Mouse (Mus musculus) lung, embryonic 15.5 days (tissue): ENCODE measurements around the gene Pola1. TPM values are rescaled to one million over a fixed set of nuclear protein-coding genes. Genes with fewer than 3 reads are reported as not detected.

Experiments used
- ATAC-seq: fragments of 200-750 bp; cut with Nextera tagmentation; 2 replicates; pipeline ENCODE4 v1.8.0; 2017; ENCODE audit warnings: moderate number of reproducible peaks, borderline replicate concordance; ENCODE audit not compliant: low FRiP score, low TSS enrichment; ENCODE audit errors: extremely low read depth
- H3K27ac ChIP-seq: fragments of 300-500 bp; sonication (generic); 2 replicates; pipeline ENCODE4 v1.5.1; 2015; ENCODE audit warnings: moderate library complexity, mild to moderate bottlenecking, inconsistent platforms
- H3K27me3 ChIP-seq: fragments of 300-500 bp; sonication (generic); 2 replicates; pipeline ENCODE4 v1.6.1; 2015; ENCODE audit warnings: inconsistent platforms
- H3K36me3 ChIP-seq: fragments of 300-500 bp; sonication (generic); 2 replicates; pipeline ENCODE4 v1.6.1; 2015; ENCODE audit warnings: inconsistent platforms
- H3K4me1 ChIP-seq: fragments of 300-500 bp; sonication (generic); 2 replicates; pipeline ENCODE4 v1.6.1; 2015; ENCODE audit warnings: inconsistent platforms
- H3K4me2 ChIP-seq: fragments of 300-500 bp; sonication (generic); 2 replicates; pipeline ENCODE4 v1.6.1; 2015; ENCODE audit warnings: inconsistent platforms, mild to moderate bottlenecking, moderate library complexity
- H3K4me3 ChIP-seq: fragments of 300-500 bp; sonication (generic); 2 replicates; pipeline ENCODE4 v1.5.1; 2015; ENCODE audit warnings: mild to moderate bottlenecking, inconsistent platforms
- H3K9ac ChIP-seq: fragments of 300-500 bp; sonication (generic); 2 replicates; pipeline ENCODE4 v1.6.1; 2015; ENCODE audit warnings: inconsistent platforms
- H3K9me3 ChIP-seq: fragments of 300-500 bp; sonication (generic); 2 replicates; pipeline ENCODE4 v1.6.1; 2016; ENCODE audit warnings: inconsistent platforms
- whole genome bisulfite sequencing: fragments of 180-500 bp; shearing (Covaris S2); methylation state at CpG from one replicate; pipeline ENCODE4 v1.1.7; 2015; 5-methylcytosine and 5-hydroxymethylcytosine counted together
- polyA plus RNA-seq: library from polyadenylated mRNA; unstranded; fragments of >200 nt; fragmentation: Nextera tagmentation; extraction: Ambion mirVana; gene quantifications from 2 replicates; pipeline ENCODE4 v1.2.1, GENCODE M21; 2015

Pola1 gene
- polyA plus RNA-seq, 1 experiment from 2014 or later, result 24.7 TPM

- ATAC-seq, result no peak
- 85% methylated on average over 2 of the region's 2 CpGs for WGBS
- Histone ChIP-seq H3K4me2 (no peak overlapping the region), H3K9me3 (no peaks in the 10 kb centered on the region), H3K27me3 (no peaks in the 10 kb centered on the region), H3K27ac (no peak overlapping the region), H3K4me3 (no peak overlapping the region), H3K4me1 (no peaks in the 10 kb centered on the region), H3K36me3 (no peaks in the 10 kb centered on the region), H3K9ac (no peak overlapping the region)
These were observed 3.0 kb upstream of the Pola1 start for GRCm38 (mm10) chrX:93634861-93635375.

- WGBS, result 74% methylated on average over 1 of the region's 1 CpGs
- ATAC-seq, result no peak
- Histone ChIP-seq H3K4me1 (no peaks in the 10 kb centered on the region), H3K4me2 (peak overlapping the region; percentile 59), H3K9me3 (no peaks in the 10 kb centered on the region), H3K36me3 (no peaks in the 10 kb centered on the region), H3K27ac (no peak overlapping the region), H3K9ac (no peak overlapping the region), H3K27me3 (no peaks in the 10 kb centered on the region), H3K4me3 (no peak overlapping the region)
These were observed 1.7 kb downstream of the Pola1 start for GRCm38 (mm10) chrX:93630256-93630655.

GRCm38 (mm10) chrX:93602214-93602613 lies 29.7 kb downstream of the Pola1 start:
- WGBS, result 69% methylated on average over 1 of the region's 1 CpGs
- H3K9ac ChIP-seq, result no peak overlapping the region
- H3K4me3 ChIP-seq, result no peak overlapping the region
- no peaks in the 10 kb centered on the region for H3K9me3 ChIP-seq
- H3K4me1 ChIP-seq, result no peaks in the 10 kb centered on the region
- ATAC-seq, result no peak
- no peak overlapping the region for H3K4me2 ChIP-seq
- no peak overlapping the region for H3K27ac ChIP-seq
- no peaks in the 10 kb centered on the region for H3K36me3 ChIP-seq
- H3K27me3 ChIP-seq, result no peaks in the 10 kb centered on the region

- no peak overlapping the region for H3K4me3 ChIP-seq
- no peaks in the 10 kb centered on the region for H3K4me1 ChIP-seq
- 85% methylated on average over 4 of the region's 4 CpGs for WGBS
These were observed 37.7 kb downstream of the Pola1 start for GRCm38 (mm10) chrX:93594283-93594682.

GRCm38 (mm10) chrX:93580931-93581330 lies 51.0 kb downstream of the Pola1 start:
- Histone ChIP-seq H3K4me3 (no peak overlapping the region), H3K27me3 (no peaks in the 10 kb centered on the region), H3K27ac (no peak overlapping the region), H3K36me3 (no peaks in the 10 kb centered on the region), H3K9ac (no peak overlapping the region), H3K4me1 (no peaks in the 10 kb centered on the region), H3K4me2 (no peak overlapping the region), H3K9me3 (no peaks in the 10 kb centered on the region)
- ATAC-seq, result no peak
- WGBS, result 89% methylated on average over 2 of the region's 2 CpGs

More at GRCm38 (mm10) chrX:93594283-93594682, 37.7 kb downstream of the Pola1 start:
- no peaks in the 10 kb centered on the region for H3K27me3 ChIP-seq
- ATAC-seq, result no peak
- H3K36me3 ChIP-seq, result no peaks in the 10 kb centered on the region
- no peaks in the 10 kb centered on the region for H3K9me3 ChIP-seq
- no peak overlapping the region for H3K27ac ChIP-seq
- no peak overlapping the region for H3K4me2 ChIP-seq
- H3K9ac ChIP-seq, result no peak overlapping the region

GRCm38 (mm10) chrX:93557171-93557570 lies 74.8 kb downstream of the Pola1 start:
- Histone ChIP-seq H3K4me2 (no peak overlapping the region), H3K27ac (no peak overlapping the region), H3K36me3 (no peaks in the 10 kb centered on the region), H3K4me1 (no peaks in the 10 kb centered on the region), H3K27me3 (no peaks in the 10 kb centered on the region), H3K9me3 (no peaks in the 10 kb centered on the region), H3K9ac (no peak overlapping the region), H3K4me3 (no peak overlapping the region)
- 43% methylated on average over 1 of the region's 1 CpGs for WGBS
- no peak for ATAC-seq

GRCm38 (mm10) chrX:93539779-93540178 lies 92.2 kb downstream of the Pola1 start:
- H3K9me3 ChIP-seq, result no peaks in the 10 kb centered on the region

GRCm38 (mm10) chrX:93502865-93503353 lies 129.0 kb downstream of the Pola1 start:
- no peak overlapping the region for H3K27ac ChIP-seq
- H3K4me2 ChIP-seq, result no peak overlapping the region
- H3K4me1 ChIP-seq, result no peaks in the 10 kb centered on the region
- H3K36me3 ChIP-seq, result no peaks in the 10 kb centered on the region
- no peak overlapping the region for H3K4me3 ChIP-seq
- ATAC-seq, result no peak
- no peaks in the 10 kb centered on the region for H3K9me3 ChIP-seq
- H3K9ac ChIP-seq, result no peak overlapping the region
- no peaks in the 10 kb centered on the region for H3K27me3 ChIP-seq
- 72% methylated on average over 2 of the region's 2 CpGs for WGBS

More at GRCm38 (mm10) chrX:93539779-93540178, 92.2 kb downstream of the Pola1 start:
- ATAC-seq, result no peak
- Histone ChIP-seq H3K27me3 (no peaks in the 10 kb centered on the region), H3K4me2 (no peak overlapping the region), H3K9ac (no peak overlapping the region), H3K36me3 (no peaks in the 10 kb centered on the region), H3K4me3 (no peak overlapping the region), H3K27ac (no peak overlapping the region), H3K4me1 (no peaks in the 10 kb centered on the region)
- WGBS, result 80% methylated on average over 2 of the region's 2 CpGs

- H3K27ac ChIP-seq, result no peak overlapping the region
- no peaks in the 10 kb centered on the region for H3K27me3 ChIP-seq
- H3K4me2 ChIP-seq, result no peak overlapping the region
- H3K36me3 ChIP-seq, result no peaks in the 10 kb centered on the region
- no peaks in the 10 kb centered on the region for H3K9me3 ChIP-seq
- WGBS, result 83% methylated on average over 6 of the region's 6 CpGs
- no peak for ATAC-seq
- no peaks in the 10 kb centered on the region for H3K4me1 ChIP-seq
- no peak overlapping the region for H3K9ac ChIP-seq
- no peak overlapping the region for H3K4me3 ChIP-seq
These were observed 134.4 kb downstream of the Pola1 start for GRCm38 (mm10) chrX:93497597-93497996.

- no peak for ATAC-seq
- Histone ChIP-seq H3K4me3 (no peak overlapping the region), H3K27me3 (no peaks in the 10 kb centered on the region), H3K27ac (no peak overlapping the region), H3K9ac (no peak overlapping the region), H3K4me2 (no peak overlapping the region), H3K4me1 (no peaks in the 10 kb centered on the region), H3K36me3 (no peaks in the 10 kb centered on the region), H3K9me3 (no peaks in the 10 kb centered on the region)
- whole genome bisulfite sequencing, result 45% methylated on average over 1 of the region's 1 CpGs
These were observed 166.2 kb downstream of the Pola1 start for GRCm38 (mm10) chrX:93465711-93466110.

- no peak for ATAC-seq
- Histone ChIP-seq H3K27ac (no peak overlapping the region), H3K4me3 (no peak overlapping the region), H3K9ac (no peak overlapping the region), H3K9me3 (no peaks in the 10 kb centered on the region), H3K4me2 (no peak overlapping the region), H3K4me1 (no peaks in the 10 kb centered on the region), H3K27me3 (no peaks in the 10 kb centered on the region), H3K36me3 (no peaks in the 10 kb centered on the region)
- WGBS, result 56% methylated on average over 6 of the region's 6 CpGs
These were observed 202.2 kb downstream of the Pola1 start for GRCm38 (mm10) chrX:93429738-93430260.

- Histone ChIP-seq H3K4me3 (no peak overlapping the region), H3K9me3 (no peaks in the 10 kb centered on the region), H3K27me3 (no peaks in the 10 kb centered on the region), H3K36me3 (no peaks in the 10 kb centered on the region), H3K4me1 (no peaks in the 10 kb centered on the region), H3K9ac (no peak overlapping the region), H3K27ac (no peak overlapping the region), H3K4me2 (no peak overlapping the region)
- WGBS, result 79% methylated on average over 9 of the region's 9 CpGs
- no peak for ATAC-seq
These were observed 202.8 kb downstream of the Pola1 start for GRCm38 (mm10) chrX:93428956-93429737.
